Mouse (Mus musculus): ENCODE measurements at regions not wholly inside any gene's neighbourhood (a gene's known extent, or its start where the extent isn't known, plus 50 kb on each side); places are given as distances from the start of the nearest gene placed in this dataset.

- no peak for DNase-seq
Observed at GRCm38 (mm10) chr2:45239001-45239400, 121.8 kb upstream of the Zeb2 start.

GRCm38 (mm10) chr2:45236168-45236700 lies 119.0 kb upstream of the Zeb2 start:
- no peak for DNase-seq

GRCm38 (mm10) chr2:45234148-45234547 lies 117.0 kb upstream of the Zeb2 start:
- DNase-seq, result no peak

DNA sequence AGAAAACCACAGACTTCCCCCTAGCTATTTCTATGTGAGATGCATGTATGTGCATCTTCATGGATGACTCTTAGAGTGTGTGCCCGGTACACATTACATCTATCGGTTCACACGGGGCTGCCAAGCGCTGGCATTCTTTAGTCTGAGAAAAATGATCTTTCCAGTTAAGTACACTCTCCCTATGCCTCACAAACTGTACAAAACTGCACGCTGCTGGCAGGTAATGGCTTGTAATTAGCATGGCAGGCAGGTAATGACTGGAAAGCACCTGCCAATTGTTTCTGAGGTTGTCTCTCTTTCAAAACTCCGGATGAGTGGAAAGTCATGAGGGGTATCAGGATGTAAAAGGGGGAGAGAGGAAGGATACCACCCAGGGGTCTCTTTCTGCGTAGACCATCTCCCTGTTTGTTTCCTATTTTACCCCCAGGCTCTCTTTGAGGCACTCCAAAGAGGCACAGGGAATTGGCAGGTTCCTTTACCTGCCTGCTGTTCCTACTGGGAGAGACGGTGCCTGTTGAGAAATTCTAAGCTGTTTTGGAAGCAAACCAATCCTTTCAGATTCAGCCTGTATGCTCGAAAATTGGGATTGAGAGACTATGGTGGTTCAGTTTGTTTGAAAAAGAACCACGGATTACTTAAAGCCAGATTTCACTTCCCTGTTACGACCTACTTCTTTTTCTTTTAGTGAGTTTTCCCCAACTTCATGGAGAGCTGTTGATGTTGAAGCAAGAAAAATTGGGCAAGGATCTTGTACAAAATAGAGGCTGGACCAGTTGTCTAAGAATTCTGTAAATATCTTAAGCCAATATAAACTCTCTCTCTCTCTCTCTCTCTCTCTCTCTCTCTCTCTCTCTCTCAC lies 113.4 kb upstream of the Zeb2 start:
- DNase-seq, result no peak

- DNase-seq, result no peak
Observed at GRCm38 (mm10) chr2:45229501-45229900, 112.3 kb upstream of the Zeb2 start.

DNA sequence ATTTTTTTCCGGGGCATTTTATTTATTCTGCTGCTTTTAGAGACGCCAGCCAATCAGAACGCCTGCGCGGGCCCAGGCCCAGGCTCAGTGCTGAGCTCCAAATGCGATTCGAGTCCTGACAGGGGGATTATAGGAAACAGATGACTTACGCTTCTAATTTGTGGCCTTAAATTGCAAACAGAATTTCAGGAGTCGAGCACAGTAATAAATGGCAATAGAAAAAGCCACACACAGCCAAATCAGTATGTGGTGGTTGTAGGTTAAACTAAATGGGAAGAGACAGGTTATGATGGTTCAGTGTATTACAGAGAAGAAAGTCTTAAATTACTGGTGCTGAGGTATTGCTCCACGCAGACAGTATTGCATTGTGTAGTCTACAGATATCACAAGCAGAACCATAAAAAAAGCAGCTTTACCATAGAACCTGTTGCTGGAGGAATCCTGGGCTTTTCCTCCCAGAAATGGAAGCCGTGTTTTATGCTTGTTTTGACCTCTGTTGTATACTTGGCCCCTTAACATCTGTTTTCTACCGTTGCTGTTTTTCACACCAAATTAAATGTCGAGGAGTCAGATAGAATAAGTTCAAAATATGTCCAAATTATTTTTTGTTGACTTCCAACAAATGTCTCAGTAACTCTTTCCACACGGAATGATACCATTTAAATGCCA lies 110.2 kb upstream of the Zeb2 start:
- DNase-seq, result no peak

DNA sequence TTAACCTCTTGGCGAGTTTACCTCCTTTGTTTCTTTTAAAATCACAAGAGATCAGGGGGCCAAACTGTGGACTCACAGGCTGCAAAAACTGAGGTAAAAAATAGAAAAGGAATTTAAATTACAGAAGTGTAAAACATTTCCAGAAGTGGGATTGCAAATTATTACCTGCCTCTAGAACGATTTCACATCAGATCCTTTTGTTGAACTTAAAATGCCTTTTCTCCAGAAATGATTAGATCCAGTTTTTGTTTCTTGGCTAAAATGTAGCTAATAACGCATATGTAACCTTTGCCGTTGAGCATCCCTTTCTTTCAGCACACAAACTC lies 108.8 kb upstream of the Zeb2 start:
- DNase-seq, result no peak

DNA sequence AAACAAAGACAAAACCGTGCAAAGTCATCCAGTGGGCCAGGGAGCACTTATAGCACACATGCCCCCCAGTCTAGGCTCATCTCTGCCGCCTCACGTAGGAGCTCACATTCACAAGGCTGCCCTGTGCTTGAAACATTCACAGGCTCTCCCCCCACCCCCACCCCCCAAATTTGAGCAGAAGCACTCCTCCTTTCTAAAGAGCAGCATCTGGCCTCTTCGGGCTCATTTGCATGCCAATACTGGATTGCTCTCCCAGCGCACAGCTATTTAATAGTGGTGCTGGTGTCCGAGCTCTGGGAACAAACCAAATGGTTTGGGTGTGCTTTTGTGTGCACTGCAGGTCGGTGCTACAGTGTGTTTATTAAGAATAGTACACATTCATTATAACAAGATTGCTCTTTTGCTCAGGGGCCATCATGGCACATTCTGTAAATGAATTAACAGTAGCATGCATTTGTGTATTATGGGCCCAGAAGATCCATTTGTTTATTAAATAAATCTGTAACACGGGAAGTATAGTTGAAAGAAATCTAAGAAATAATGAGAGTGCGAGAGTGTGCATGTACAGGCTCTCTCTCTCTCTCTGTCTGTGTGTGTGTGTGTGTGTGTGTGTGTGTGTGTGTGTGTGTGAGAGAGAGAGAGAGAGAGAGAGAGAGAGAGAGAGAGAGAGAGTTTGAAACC lies 108.3 kb upstream of the Zeb2 start:
- DNase-seq, result no peak

DNA sequence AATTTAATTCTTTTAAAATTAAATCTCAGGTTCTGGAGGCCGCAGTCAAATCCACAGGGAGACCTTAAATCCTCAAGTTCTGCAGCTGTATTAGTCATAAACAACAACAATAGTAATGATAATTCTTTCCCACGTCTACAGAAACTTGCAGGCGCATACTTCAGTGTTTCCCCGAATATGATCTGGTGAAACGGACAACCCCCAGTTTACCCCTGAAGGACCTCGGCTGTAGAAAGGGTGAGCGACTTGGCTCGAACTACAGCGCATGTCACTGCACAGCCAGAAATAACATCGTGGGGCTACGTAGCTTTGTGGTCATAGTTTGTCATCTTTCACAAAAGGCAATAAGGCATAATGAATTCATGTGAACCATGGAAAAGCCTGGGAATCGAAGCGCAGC lies 105.0 kb upstream of the Zeb2 start:
- no peak for DNase-seq

GRCm38 (mm10) chr2:45219851-45220250 lies 102.7 kb upstream of the Zeb2 start:
- no peak for DNase-seq

DNA sequence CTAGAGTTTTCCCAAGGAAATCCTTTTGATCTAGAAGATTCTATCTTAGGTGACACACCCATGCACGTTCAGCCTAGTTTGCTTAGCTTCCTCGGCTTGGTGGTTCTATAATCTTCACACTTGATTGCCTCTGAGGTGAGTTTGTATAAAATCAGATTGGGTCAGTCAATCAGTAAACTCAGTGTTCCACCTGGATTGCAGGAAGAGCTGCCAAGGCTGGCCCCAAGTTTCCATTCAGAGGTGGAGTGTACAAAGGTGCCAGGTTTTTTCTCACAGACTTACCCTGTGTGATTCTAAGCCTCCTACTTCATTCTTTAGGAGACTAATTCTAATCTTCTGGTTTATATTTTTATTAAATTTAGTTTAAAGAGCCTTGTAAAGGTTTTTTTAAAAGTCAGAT lies 95.6 kb upstream of the Zeb2 start:
- DNase-seq, result no peak

DNA sequence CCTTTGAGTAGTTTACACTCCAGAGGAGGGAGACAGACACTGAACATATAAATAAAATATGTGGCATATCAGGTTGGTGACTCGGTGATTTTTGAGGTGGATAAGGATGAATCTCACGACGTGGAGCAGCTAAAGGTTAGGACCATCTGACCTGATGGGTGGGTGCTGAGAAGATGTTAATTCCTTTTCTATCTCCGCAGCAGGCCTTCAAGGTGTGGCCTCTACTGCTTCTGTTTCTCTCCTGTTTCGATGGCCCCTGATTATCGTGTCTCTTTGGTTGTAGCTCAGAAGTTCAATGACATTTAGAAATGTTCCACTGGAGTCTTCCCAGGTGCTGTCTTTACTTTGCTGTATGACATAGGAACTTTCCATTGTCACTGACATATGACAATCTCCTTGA lies 91.3 kb upstream of the Zeb2 start:
- no peak for DNase-seq

DNA sequence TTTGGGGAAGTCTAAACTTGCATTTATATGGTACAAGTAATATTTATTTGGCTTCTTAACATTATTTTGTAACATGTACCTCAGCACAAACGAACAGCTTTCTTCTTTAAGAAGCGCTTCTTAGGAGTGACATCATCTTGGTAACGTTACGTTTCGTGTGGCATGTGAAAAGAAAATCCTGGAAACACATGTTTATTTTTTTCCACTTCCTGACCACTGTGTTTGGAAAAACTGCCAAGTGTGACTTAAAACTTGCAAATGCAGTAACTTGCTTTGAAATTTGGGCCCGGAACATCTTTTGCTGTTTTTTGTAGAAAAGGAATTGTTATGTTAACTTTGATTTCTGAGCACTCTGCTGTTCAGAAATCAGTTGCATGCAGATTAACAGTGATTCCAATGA lies 88.6 kb upstream of the Zeb2 start:
- DNase-seq, result no peak

DNA sequence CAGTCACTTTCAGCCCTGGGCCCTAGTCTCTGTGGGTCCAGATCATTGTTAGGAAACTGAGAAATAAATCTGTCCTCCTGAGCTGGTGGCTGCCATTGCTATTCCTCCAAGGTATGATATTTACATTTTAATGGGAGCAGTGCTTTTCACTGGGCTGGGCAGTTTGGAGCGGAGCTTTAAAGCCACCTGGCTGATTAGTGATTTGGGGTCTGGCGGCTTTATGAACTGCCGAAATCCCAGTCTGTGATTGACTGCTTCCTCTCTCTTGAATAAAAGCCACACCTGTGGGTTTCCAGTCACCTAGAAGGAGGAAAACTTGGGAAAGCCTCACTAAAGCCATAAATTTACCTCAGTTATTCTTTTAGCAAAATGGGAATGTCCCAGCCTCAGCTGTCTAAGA lies 88.0 kb upstream of the Zeb2 start:
- no peak for DNase-seq

DNA sequence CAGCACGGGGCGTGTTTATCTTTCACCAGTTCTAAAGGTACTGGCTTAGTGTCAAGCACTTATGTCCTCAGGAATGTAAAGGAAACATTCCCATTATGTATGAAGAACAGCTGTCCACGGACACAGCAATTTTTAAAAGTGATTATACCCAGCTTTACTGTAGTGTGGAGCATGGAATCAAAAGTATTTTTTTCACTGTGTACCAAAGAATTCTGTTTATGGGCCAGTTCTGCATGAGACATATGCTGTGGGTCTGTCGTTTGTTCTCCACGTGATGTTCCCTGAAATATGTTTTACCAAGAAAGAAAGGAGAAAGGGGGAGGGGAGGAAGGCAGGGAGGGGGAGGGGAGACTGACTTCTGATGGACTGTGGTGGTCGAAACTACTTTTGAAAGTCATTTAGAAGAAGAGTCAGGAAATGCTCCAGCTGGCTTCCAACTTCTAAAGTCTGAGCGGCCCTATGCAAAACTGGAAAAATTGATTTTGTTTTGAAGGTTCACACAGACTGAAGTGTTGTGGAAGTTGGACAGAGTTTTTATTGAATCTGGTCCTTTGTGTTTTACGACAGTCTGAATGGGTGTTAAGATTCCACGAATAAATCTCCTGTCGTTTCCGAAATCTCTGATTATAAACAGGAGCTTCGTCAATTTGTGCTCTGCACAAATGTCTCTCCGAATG lies 80.9 kb upstream of the Zeb2 start:
- DNase-seq, result no peak

GRCm38 (mm10) chr2:45197342-45197741 lies 80.1 kb upstream of the Zeb2 start:
- DNase-seq, result no peak

DNA sequence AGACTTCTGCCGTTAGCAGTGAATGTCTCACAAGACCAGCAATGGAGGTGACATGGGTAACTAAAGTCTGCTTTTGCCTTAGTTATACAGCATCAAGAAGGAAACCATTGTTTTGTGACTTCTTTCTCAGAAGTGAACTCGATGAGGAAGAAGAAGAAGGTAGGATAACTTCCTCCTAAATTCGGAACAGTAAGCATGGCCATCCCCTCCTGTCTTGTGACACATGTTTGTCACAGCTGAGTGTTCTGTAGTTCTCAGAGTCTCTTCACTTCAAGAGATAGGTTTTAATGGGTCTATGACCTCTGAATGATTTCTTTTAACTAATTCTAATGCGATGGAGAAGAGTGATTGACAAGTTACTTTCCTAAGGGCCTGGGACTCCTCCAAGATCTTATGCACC lies 79.3 kb upstream of the Zeb2 start:
- DNase-seq, result no peak

DNA sequence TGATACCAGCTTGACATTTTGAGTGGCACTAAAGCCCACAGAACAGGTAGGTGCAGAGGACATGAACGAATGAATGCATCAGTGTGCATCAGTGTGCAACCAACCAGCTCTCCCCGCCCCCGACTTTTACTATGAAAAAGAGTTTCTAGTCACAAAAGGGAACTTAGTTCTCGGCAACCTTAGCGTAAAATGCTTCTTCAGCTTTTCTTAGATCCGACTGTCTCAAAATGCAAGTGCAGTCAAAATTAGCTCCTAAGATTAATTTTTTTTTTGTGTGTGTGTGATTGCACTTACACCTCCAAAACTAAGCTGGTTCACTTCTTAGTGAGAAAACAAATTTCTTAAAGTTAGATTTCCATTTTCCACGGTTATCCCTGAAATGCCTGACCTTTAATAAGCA lies 77.1 kb upstream of the Zeb2 start:
- no peak for DNase-seq

- no peak for DNase-seq
Observed at GRCm38 (mm10) chr2:45185621-45185999, 68.4 kb upstream of the Zeb2 start.

DNA sequence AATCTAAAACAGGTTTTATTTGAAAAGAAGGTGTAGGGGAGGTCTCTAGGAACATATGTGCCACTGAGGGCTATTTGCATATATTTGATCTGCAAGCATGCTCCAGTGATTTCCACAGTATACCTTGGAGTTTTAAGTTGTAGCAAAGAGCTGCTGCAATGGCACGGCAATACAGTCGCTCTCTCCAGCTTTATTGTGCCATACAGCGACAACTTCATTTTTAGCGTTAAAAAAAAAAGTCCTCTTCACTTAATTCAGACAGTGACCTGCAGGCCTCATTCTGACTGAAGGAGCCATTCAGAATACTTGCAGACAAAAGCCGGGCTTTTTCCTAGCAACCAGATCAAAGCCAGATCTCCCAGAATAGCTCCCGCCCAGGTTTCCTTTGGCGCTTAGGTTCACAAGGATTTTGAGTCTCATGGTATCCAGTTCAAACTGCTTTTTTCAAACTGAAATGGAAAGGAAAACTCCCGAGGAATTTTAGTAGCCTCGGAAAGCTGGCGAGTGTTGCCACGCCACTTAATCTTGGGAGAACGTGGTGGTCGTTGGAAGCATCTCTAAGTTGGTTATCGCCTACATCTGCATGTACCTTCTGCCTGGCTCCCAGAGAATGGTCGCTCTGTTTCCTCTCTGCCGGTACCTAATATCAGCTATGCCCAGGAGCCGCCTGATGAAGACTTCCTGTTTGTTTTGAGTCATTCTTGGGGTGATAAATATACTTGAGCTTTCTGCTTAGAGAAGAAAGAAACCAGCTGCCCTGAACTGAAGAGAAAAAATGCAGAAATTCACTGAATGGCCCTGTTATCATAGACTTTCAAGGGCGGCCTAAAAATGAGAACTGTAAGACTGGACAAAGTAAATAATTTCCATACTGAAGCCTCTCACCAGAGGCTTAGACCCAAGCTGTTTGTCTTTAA lies 67.8 kb upstream of the Zeb2 start:
- no peak for DNase-seq

- no peak for DNase-seq
Observed at GRCm38 (mm10) chr2:45184149-45184548, 67.0 kb upstream of the Zeb2 start.

DNA sequence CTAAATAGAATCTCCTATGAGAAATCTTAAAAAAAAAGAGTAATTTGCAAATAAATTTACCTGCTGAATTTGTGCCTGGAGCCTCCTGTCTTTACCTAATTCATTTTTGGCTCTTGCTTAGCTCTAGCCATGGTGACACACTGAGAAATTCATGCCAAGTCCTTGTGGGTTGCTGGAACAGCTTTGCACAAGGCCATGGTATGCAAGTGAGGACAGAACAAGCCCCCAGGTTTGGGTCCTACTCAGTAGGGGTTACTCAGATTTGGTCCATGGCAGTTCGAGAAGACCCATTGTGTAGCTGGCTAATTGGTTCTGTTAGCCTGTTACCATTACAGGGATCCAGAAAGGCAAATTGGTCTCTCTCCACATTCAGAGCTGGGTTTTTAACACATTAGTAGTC lies 65.7 kb upstream of the Zeb2 start:
- no peak for DNase-seq
